7 mouse cellular contexts compared by ENCODE assay signal in the genomic region with DNA sequence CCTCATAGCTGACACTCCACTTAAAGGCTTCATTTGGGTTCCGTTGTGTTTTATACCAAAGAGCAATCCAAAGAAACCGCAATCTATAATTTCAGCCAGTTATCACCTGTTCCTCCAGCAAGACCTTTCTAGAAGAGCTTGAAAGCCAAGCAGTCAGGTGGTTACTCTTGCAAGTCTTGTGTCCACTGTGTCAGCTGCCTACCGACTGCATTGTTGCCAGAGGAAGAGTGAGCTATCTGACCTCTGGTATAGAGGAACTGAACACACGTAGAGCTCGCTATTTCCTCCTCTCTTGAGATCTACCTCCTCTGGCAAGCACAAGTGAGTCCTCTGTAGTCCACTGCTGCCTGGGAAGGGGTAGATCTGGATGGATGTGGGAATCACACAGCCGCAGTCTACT. TPM values are rescaled to one million over a fixed set of nuclear protein-coding genes. Genes with fewer than 3 reads are reported as not detected.
A peak's percentile ranks its signal among the peaks of the same experiment; 100 is the strongest.
DNase-seq lines count a peak whose midpoint lies in the region; ATAC-seq and TF ChIP-seq lines count a peak whose summit lies in the region.

No protein-coding gene starts in this region.

- H3K27me3 ChIP-seq in E14TG2a.4 (ENCODE audit: insufficient read depth, low read length), result no peaks in the 10 kb centered on the region
- no peaks in the 10 kb centered on the region for H3K27me3 ChIP-seq in forebrain, embryonic 13.5 days
- H3K27me3 ChIP-seq in liver, embryonic 12.5 days (replicated peaks), result no peaks in the 10 kb centered on the region

- peak overlapping the region; percentile 77; the same call in 1 of the 2 replicates for H3K9ac ChIP-seq in forebrain, embryonic 13.5 days
- H3K9ac ChIP-seq in liver, embryonic 12.5 days, result peak overlapping the region; percentile 96

- peaks cover 23% of the 10 kb centered on the region for H3K4me1 ChIP-seq in E14TG2a.4 (replicated peaks; ENCODE audit: low read depth, low read length)
- peaks cover 15% of the 10 kb centered on the region for H3K4me1 ChIP-seq in forebrain, embryonic 13.5 days
- peaks cover 19% of the 10 kb centered on the region for H3K4me1 ChIP-seq in liver, embryonic 12.5 days

- ATAC-seq in forebrain, embryonic 13.5 days, result no peak
- ATAC-seq in liver, embryonic 12.5 days, result no peak
- no peak for ATAC-seq in monocyte, adult 5-6 weeks (replicated peaks; ENCODE audit: insufficient number of reproducible peaks, low FRiP score, low TSS enrichment, poor library complexity, severe bottlenecking)

- no peaks in the 10 kb centered on the region for H3K9me3 ChIP-seq in E14TG2a.4 (ENCODE audit: low read length)
- H3K9me3 ChIP-seq in forebrain, embryonic 13.5 days (replicated peaks), result peaks cover 7% of the 10 kb centered on the region; the same call in 1 of the 2 replicates
- H3K9me3 ChIP-seq in liver, embryonic 12.5 days (replicated peaks), result no peaks in the 10 kb centered on the region

- WGBS in forebrain, embryonic 13.5 days, result 48% methylated on average over 6 of the region's 6 CpGs
- WGBS in liver, embryonic 12.5 days (ENCODE audit: insufficient replicate concordance), result 28% methylated on average over 6 of the region's 6 CpGs

- no peak for TF ChIP-seq CTCF in E14TG2a.4 (conservative IDR thresholded peaks at IDR 0.05; ENCODE audit: low read length)

- H3K27ac ChIP-seq in forebrain, embryonic 13.5 days, result no peak overlapping the region
- H3K27ac ChIP-seq in liver, embryonic 12.5 days, result peak overlapping the region; percentile 85

- peak overlapping the region; percentile 94 for H3K4me3 ChIP-seq in E14TG2a.4 (replicated peaks; ENCODE audit: low read length)
- peak overlapping the region; percentile 69 for H3K4me3 ChIP-seq in forebrain, embryonic 13.5 days
- H3K4me3 ChIP-seq in liver, embryonic 12.5 days, result peak overlapping the region; percentile 86

- peak overlapping the region; percentile 90 for H3K4me2 ChIP-seq in forebrain, embryonic 13.5 days
- peak overlapping the region; percentile 82 for H3K4me2 ChIP-seq in liver, embryonic 12.5 days

- DNase-seq in 416B (ENCODE audit: low read depth), result peak; percentile 56
- no peak for DNase-seq in natural killer cell, adult 2 months (ENCODE audit: low spot score in 2 of 2)
- DNase-seq in urinary bladder, postnatal 4 days (ENCODE audit: low spot score in 2 of 2), result no peak

- H3K36me3 ChIP-seq in E14TG2a.4 (ENCODE audit: insufficient read depth, low read length), result peaks cover 24% of the 10 kb centered on the region
- H3K36me3 ChIP-seq in forebrain, embryonic 13.5 days (ENCODE audit: poor library complexity, severe bottlenecking), result no peaks in the 10 kb centered on the region
- H3K36me3 ChIP-seq in liver, embryonic 12.5 days, result peaks cover 29% of the 10 kb centered on the region

RNA-seq across cellular contexts. Expression of gene Cdkn3, which starts 0.8 kb away (rescaled TPM):
- polyA plus RNA-seq in forebrain, embryonic 13.5 days (2015; fragmentation: Nextera tagmentation; extraction: Ambion mirVana), result 38.5 and 41.8 TPM in 2 replicates
- 98.8 and 99.0 TPM in 2 replicates for polyA plus RNA-seq in liver, embryonic 12.5 days (2016; fragmentation: Nextera tagmentation; extraction: Ambion mirVana)
- 4.8 to 14.7 TPM in 2 of 3 replicates, not detected in the other for total RNA-seq in monocyte, adult 5-6 weeks (2017)

RNA-seq across cellular contexts. Expression of gene Cnih1, which starts 27.0 kb away (rescaled TPM):
- 168 and 176 TPM in 2 replicates for polyA plus RNA-seq in forebrain, embryonic 13.5 days (2015; fragmentation: Nextera tagmentation; extraction: Ambion mirVana)
- 109 and 116 TPM in 2 replicates for polyA plus RNA-seq in liver, embryonic 12.5 days (2016; fragmentation: Nextera tagmentation; extraction: Ambion mirVana)
- total RNA-seq in monocyte, adult 5-6 weeks (2017), result 26.8 to 48.0 TPM (median 29.9 TPM) in 3 replicates
